Mouse (Mus musculus) embryonic fibroblast, embryonic 13.5 days (primary cell): Measurements from ENCODE around the gene Ddah1.

Experiments
- CTCF ChIP-seq: IDR thresholded peaks from 2 replicates; pipeline ENCODE4 v1.5.1; 2011; ENCODE audit warnings: mild to moderate bottlenecking, control low read depth, low read length, moderate library complexity, borderline replicate concordance; ENCODE audit not compliant: insufficient read depth
- POLR2A ChIP-seq: IDR thresholded peaks from 2 replicates; pipeline ENCODE4 v1.6.1; 2011; ENCODE audit warnings: low read depth, mild to moderate bottlenecking, control low read depth, low read length, moderate library complexity

GRCm38 (mm10) chr3:145806502-145806901, 48.0 kb downstream of the Ddah1 start:
- no peak for TF ChIP-seq POLR2A
- TF ChIP-seq CTCF, result no peak
